ENCODE assay signal across 10 mouse cellular contexts in the genomic region with DNA sequence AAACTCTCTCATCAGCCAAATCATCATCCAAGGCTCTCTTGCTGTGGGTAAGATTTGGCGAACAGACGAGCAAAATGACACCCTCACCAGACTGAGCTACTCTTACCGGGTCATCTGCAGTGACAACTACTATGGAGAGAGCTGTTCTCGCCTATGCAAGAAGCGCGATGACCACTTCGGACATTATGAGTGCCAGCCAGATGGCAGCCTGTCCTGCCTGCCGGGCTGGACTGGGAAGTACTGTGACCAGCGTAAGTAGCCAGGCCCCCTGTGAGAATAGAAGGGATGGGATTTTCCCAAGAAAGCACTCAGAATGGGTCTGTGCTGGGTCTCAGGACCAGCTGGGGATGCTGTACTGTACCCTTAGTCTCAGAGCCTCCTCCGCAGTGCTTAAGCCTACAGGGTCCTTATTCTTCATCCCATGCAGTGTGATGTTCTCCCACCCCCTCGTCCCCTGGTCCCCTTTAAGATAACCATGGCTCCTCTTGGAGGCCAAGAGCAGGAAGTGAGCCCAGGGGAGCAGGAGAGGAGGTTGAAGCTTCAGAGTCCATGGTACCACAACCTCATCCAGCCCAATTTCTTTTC. TPM values are rescaled to one million over a fixed set of nuclear protein-coding genes. Genes with fewer than 3 reads are reported as not detected.
DNase-seq lines count a peak whose midpoint lies in the region; ATAC-seq and TF ChIP-seq lines count a peak whose summit lies in the region.
"Had no signal": no experiment of that assay in that cellular context is flagged by ENCODE, and none has a peak within 500 bp of the region (broad histone marks: within the 10 kb centered on the region; RNA-seq: fewer than 3 reads in every experiment).

No protein-coding gene starts in this region.

- 22% methylated on average over 11 of the region's 11 CpGs for WGBS in heart, adult 2 months
- 45% methylated on average over 11 of the region's 11 CpGs for WGBS in liver, postnatal 0 days (ENCODE audit: insufficient replicate concordance)

- no peak for ATAC-seq in liver, postnatal 0 days

- H3K9me3 ChIP-seq in liver, postnatal 0 days (ENCODE audit: low read length), result no peaks in the 10 kb centered on the region
- H3K9me3 ChIP-seq: megakaryocyte, embryonic 14.5 days had no signal

- H3K79me2 ChIP-seq in heart, adult 2 months (replicated peaks; ENCODE audit: control insufficient read depth, insufficient read depth, low read length), result peaks cover 2% of the 10 kb centered on the region; the same call in 1 of the 2 replicates

- no peak for TF ChIP-seq POLR2A in heart, adult 2 months (IDR thresholded peaks at IDR 0.05; ENCODE audit: insufficient read depth, low read depth, low read length)

- H3K4me3 ChIP-seq in heart, adult 2 months, result peak overlapping the region; percentile 81
- peak overlapping the region; percentile 1; the same call in 1 of the 2 replicates for H3K4me3 ChIP-seq in liver, postnatal 0 days (ENCODE audit: low read depth, low read length)

- peak overlapping the region; percentile 32 for H3K9ac ChIP-seq in heart, adult 2 months (ENCODE audit: low read depth, low read length)
- H3K9ac ChIP-seq in liver, postnatal 0 days (replicated peaks), result no peak overlapping the region

- peaks cover 4% of the 10 kb centered on the region; the same call in 1 of the 2 replicates for H3K36me3 ChIP-seq in heart, adult 2 months (ENCODE audit: control insufficient read depth, insufficient read depth, low read length)
- H3K36me3 ChIP-seq in liver, postnatal 0 days (replicated peaks; ENCODE audit: insufficient read depth, low read length), result no peaks in the 10 kb centered on the region

- no peak for TF ChIP-seq CTCF in heart, adult 2 months (IDR thresholded peaks at IDR 0.05)
- no peak for TF ChIP-seq CTCF in liver, postnatal 0 days (IDR thresholded peaks at IDR 0.05; ENCODE audit: low read depth)

- no peak for TF ChIP-seq EP300 in heart, adult 2 months (IDR thresholded peaks at IDR 0.05; ENCODE audit: insufficient read depth, low read depth, low read length)
- no peak for TF ChIP-seq EP300 in liver, postnatal 0 days (IDR thresholded peaks at IDR 0.05; ENCODE audit: low read depth)

- peaks cover 4% of the 10 kb centered on the region; the same call in 1 of the 2 replicates for H3K27me3 ChIP-seq in heart, adult 2 months (ENCODE audit: control insufficient read depth, insufficient read depth, low read length)
- H3K27me3 ChIP-seq in liver, postnatal 0 days (ENCODE audit: insufficient read depth, low read length), result peaks cover 66% of the 10 kb centered on the region

- intact Hi-C loops in heart, adult 2 months (cut with DNase I), result loop anchor here (1.0 to 2.0 kb wide), 3 partner anchors 8 to 28 kb away; no protein-coding TSS in a partner anchor

- H3K4me2 ChIP-seq in liver, postnatal 0 days (ENCODE audit: low read depth, low read length), result peak overlapping the region; percentile 23

- H3K27ac ChIP-seq in heart, adult 2 months, result peak overlapping the region; percentile 94
- H3K27ac ChIP-seq in liver, postnatal 0 days (ENCODE audit: low read depth), result no peak overlapping the region

- peaks cover 7% of the 10 kb centered on the region for H3K4me1 ChIP-seq in heart, adult 2 months (ENCODE audit: control insufficient read depth, insufficient read depth, low read length)
- peaks cover 33% of the 10 kb centered on the region for H3K4me1 ChIP-seq in liver, postnatal 0 days (ENCODE audit: insufficient read depth)

- DNase-seq in heart, adult 2 months, result no peak
- DNase-seq in heart, adult 8-10 months (ENCODE audit: low spot score), result no peak
- DNase-seq in cerebellum, postnatal 10 days, result peak; percentile 69 to 74
- peak; percentile 4 for DNase-seq in heart, postnatal 4 days
- no peak for DNase-seq in liver, postnatal 0 days
- no peak for DNase-seq in embryo, embryonic 11 days
- no peak for DNase-seq in layer of hippocampus, postnatal 36 days
- no peak for DNase-seq in right cerebral cortex, postnatal 10 days (ENCODE audit: low spot score in 2 of 2)
- DNase-seq: gastrocnemius, postnatal 14 days had no signal

RNA-seq across cellular contexts. Expression of gene Dll4, which starts 2.5 kb away (rescaled TPM):
- total RNA-seq in heart, adult 2 months (2021), result 10 to 100 TPM; 13.7 to 15.8 TPM
- 22.0 and 35.8 TPM in 2 replicates for polyA plus RNA-seq in heart, adult 2 months (2012; rRNA removed)
- 10 to 100 TPM; 12.1 to 18.7 (median 18.6) TPM for total RNA-seq in heart, adult 8-10 months (2022)
- 10 to 100 TPM; 19.7 to 20.8 TPM for total RNA-seq in heart, postnatal 4 days (2021)
- 1.8 and 1.9 TPM in 2 replicates for polyA plus RNA-seq in liver, postnatal 0 days (2015; fragmentation: Nextera tagmentation; extraction: Ambion mirVana)
- 1 to 10 TPM; 2.7 TPM for total RNA-seq in layer of hippocampus, postnatal 36 days (2021)

RNA-seq across cellular contexts. Expression of gene Chac1, which starts 23.0 kb away (rescaled TPM):
- 10 to 100 TPM in 1 of 2 experiments, 1 to 10 TPM in 1; 5.6 to 13.7 TPM for total RNA-seq in heart, adult 2 months (2021)
- polyA plus RNA-seq in heart, adult 2 months (2012; rRNA removed), result 6.2 and 8.1 TPM in 2 replicates
- 10 to 100 TPM in 1 of 4 experiments, 1 to 10 TPM in 3; 2.8 to 15.4 (median 5.2) TPM for total RNA-seq in heart, adult 8-10 months (2022)
- total RNA-seq in heart, postnatal 4 days (2021), result under 1 TPM; 0.43 to 0.81 TPM
- 0.35 and 0.36 TPM in 2 replicates for polyA plus RNA-seq in liver, postnatal 0 days (2015; fragmentation: Nextera tagmentation; extraction: Ambion mirVana)
- 1 to 10 TPM; 5.2 to 5.8 TPM for total RNA-seq in layer of hippocampus, postnatal 36 days (2021)

RNA-seq across cellular contexts. Expression of gene Vps18, which starts 39.5 kb away (rescaled TPM):
- 10 to 100 TPM; 12.2 TPM for total RNA-seq in heart, adult 2 months (2021)
- 10.2 and 12.6 TPM in 2 replicates for polyA plus RNA-seq in heart, adult 2 months (2012; rRNA removed)
- total RNA-seq in heart, adult 8-10 months (2022), result 10 to 100 TPM; 12.5 to 14.0 (median 13.6) TPM
- 10 to 100 TPM; 13.9 to 14.0 TPM for total RNA-seq in heart, postnatal 4 days (2021)
- 4.7 TPM in 2 replicates for polyA plus RNA-seq in liver, postnatal 0 days (2015; fragmentation: Nextera tagmentation; extraction: Ambion mirVana)
- 10 to 100 TPM; 40.6 to 41.5 TPM for total RNA-seq in layer of hippocampus, postnatal 36 days (2021)

RNA-seq across cellular contexts. Expression of gene Rhov, which starts 57.0 kb away (rescaled TPM):
- total RNA-seq in heart, adult 2 months (2021), result not detected
- polyA plus RNA-seq in heart, adult 2 months (2012; rRNA removed), result 0.12 TPM in 1 of 2 replicates, not detected in the other
- total RNA-seq in heart, adult 8-10 months (2022), result not detected
- total RNA-seq in heart, postnatal 4 days (2021), result not detected
- polyA plus RNA-seq in liver, postnatal 0 days (2015; fragmentation: Nextera tagmentation; extraction: Ambion mirVana), result not detected in 2 replicates
- 1 to 10 TPM; 6.4 to 6.9 TPM for total RNA-seq in layer of hippocampus, postnatal 36 days (2021)
- total RNA-seq: gastrocnemius, postnatal 14 days had no signal

Comparison
In these comparisons a context has a peak if more than half of its experiments do, and no peak if none do; other contexts are left out.
1. DNase-seq: peak in cerebellum, postnatal 10 days (2 of 2) and heart, postnatal 4 days (single experiment); none in heart, adult 2 months (0 of 2), heart, adult 8-10 months (single experiment), liver, postnatal 0 days (single experiment), embryo, embryonic 11 days (single experiment), layer of hippocampus, postnatal 36 days (0 of 2) and right cerebral cortex, postnatal 10 days (0 of 2).